Mouse (Mus musculus): Measurements from ENCODE around the gene 1500009C09Rik. TPM values are rescaled to one million over a fixed set of nuclear protein-coding genes. Genes with fewer than 3 reads are reported as not detected.

1500009C09Rik gene
- total RNA-seq, 2 experiments from 2014 or later = not detected

Other genes with a start within 250 kb of the 1500009C09Rik start
- 10 to 100 TPM; 18.5 to 20.7 TPM for gene Desi1, start 218.5 kb upstream of the 1500009C09Rik start, total RNA-seq (2021)
- 10 to 100 TPM; 50.0 to 54.5 TPM for gene Snu13, start 204.8 kb upstream of the 1500009C09Rik start, total RNA-seq (2021)
- gene 4930407I10Rik, start 193.2 kb upstream of the 1500009C09Rik start, total RNA-seq (2021) = not detected
- gene Mei1, start 182.4 kb upstream of the 1500009C09Rik start, total RNA-seq (2021) = under 1 TPM; 0.23 to 0.36 TPM
- 10 to 100 TPM; 31.0 to 33.5 TPM for gene Ccdc134, start 124.5 kb upstream of the 1500009C09Rik start, total RNA-seq (2021)
- gene Srebf2, start 105.2 kb upstream of the 1500009C09Rik start, total RNA-seq (2021) = 10 to 100 TPM; 37.0 to 42.8 TPM
- gene Shisa8, start 39.6 kb upstream of the 1500009C09Rik start, total RNA-seq (2021) = not detected
- gene Tnfrsf13c, start 28.0 kb upstream of the 1500009C09Rik start, total RNA-seq (2021) = under 1 TPM; 0.45 to 0.52 TPM
- 1 to 10 TPM; 4.2 to 7.0 TPM for gene Cenpm, start 7.6 kb upstream of the 1500009C09Rik start, total RNA-seq (2021)
- gene Sept3, start 22.5 kb downstream of the 1500009C09Rik start, total RNA-seq (2021) = 1 to 10 TPM; 1.2 to 2.0 TPM
- gene Wbp2nl, start 46.6 kb downstream of the 1500009C09Rik start, total RNA-seq (2021) = not detected
- gene Naga, start 86.5 kb downstream of the 1500009C09Rik start, total RNA-seq (2021) = 10 to 100 TPM; 24.6 to 27.3 TPM
- gene Pheta2, start 86.5 kb downstream of the 1500009C09Rik start, total RNA-seq (2021) = 1 to 10 TPM; 3.0 to 4.9 TPM
- gene Smdt1, start 86.6 kb downstream of the 1500009C09Rik start, total RNA-seq (2021) = 100 to 1,000 TPM; 143 to 156 TPM
- gene Ndufa6, start 101.9 kb downstream of the 1500009C09Rik start, total RNA-seq (2021) = 100 to 1,000 TPM; 362 to 411 TPM
- 10 to 100 TPM; 10.8 to 14.5 TPM for gene Cyp2d22, start 127.9 kb downstream of the 1500009C09Rik start, total RNA-seq (2021)
- not detected for gene Cyp2d11, start 141.6 kb downstream of the 1500009C09Rik start, total RNA-seq (2021)
- gene Cyp2d10, start 154.8 kb downstream of the 1500009C09Rik start, total RNA-seq (2021) = under 1 TPM in 1 of 2 experiments, not detected in 1; 0.29 TPM
- under 1 TPM in 1 of 2 experiments, not detected in 1; 0.19 TPM for gene Cyp2d9, start 181.0 kb downstream of the 1500009C09Rik start, total RNA-seq (2021)

Measured in gastrocnemius, postnatal 10 days (tissue).